Mouse (Mus musculus) splenic B cell, adult 2 months (primary cell): Measurements from ENCODE around the gene Arl6ip1.
"Not testable (repeated sequence)": the region's sequence is repeated elsewhere in the genome, so short reads cannot be mapped to it uniquely, and the experiment has no call there.

Experiments used
- DNase-seq: peaks from one replicate; pipeline ENCODE4 v3.0.0-alpha.2; 2011; ENCODE audit warnings: low read depth, low spot score
- H3K27me3 ChIP-seq: 2 replicates; pipeline ENCODE4 v1.6.1; 2012; ENCODE audit warnings: mild to moderate bottlenecking, low read length, moderate library complexity, mixed read lengths; ENCODE audit not compliant: control insufficient read depth, poor library complexity, insufficient read depth, severe bottlenecking
- H3K36me3 ChIP-seq: 2 replicates; pipeline ENCODE4 v1.6.1; 2012; ENCODE audit warnings: mild to moderate bottlenecking, low read length, moderate library complexity, mixed read lengths; ENCODE audit not compliant: control insufficient read depth, poor library complexity, insufficient read depth, severe bottlenecking

The Arl6ip1 gene

GRCm38 (mm10) chr7:118129430-118130041 lies at the start of gene Arl6ip1:
TSS of gene Arl6ip1 (minus strand) at chr7:118129662.
- Histone ChIP-seq H3K27me3 (no peaks in the 10 kb centered on the region), H3K36me3 (peaks cover 2% of the 10 kb centered on the region; the same call in 1 of the 2 replicates)
- peak; percentile 98 for DNase-seq

DNA sequence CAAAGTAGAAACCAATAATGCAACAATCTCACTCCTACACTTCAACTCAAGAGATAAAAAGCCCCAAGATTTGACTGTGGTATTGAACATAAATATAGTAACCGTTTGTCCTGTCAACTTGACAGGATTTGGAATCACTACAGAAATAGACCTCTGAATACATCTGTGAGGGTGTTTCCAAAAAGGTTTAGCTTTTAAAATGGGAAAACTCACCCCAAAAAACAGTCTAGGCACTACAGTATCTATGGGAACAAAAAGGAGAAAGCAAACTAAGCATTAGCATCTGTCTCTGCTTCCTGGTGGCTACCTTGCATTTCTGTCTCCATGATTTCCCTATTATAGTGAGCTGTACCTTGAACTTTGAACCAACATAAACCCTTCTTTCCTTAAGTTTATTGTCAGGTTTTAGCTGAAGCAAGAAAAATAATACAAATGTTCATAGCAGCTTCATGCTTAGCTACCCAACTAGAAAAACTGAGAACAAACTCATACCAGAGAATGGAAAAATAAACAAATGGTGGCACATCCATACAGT lies 46.4 kb upstream of the Arl6ip1 start:
- Histone ChIP-seq H3K27me3 (no peaks in the 10 kb centered on the region), H3K36me3 (peaks cover 13% of the 10 kb centered on the region; the same call in 1 of the 2 replicates)
- no peak for DNase-seq

DNA sequence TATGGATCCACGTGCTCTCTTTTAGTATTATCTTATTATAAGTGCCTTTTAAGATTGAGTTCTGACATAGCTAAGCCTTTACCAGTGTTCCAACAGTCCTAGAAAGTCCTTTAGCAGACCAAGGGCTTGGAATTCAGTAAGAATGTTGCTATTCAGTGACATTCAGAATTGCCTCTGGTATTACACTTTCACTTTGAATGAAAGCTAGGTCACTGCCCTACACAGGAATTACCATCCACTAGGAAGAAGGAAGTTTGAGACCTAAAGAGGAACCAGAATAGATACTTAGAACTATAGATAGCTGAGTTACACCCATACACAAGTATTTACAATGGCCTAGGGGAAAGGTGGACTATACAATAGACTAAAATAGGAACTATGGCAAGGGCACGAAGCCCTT lies 40.7 kb upstream of the Arl6ip1 start:
- H3K27me3 ChIP-seq, DNase-seq: not testable (repeated sequence)
- H3K36me3 ChIP-seq, result peaks cover 17% of the 10 kb centered on the region

GRCm38 (mm10) chr7:118163006-118163405 lies 33.5 kb upstream of the Arl6ip1 start:
- DNase-seq, result no peak
- Histone ChIP-seq H3K36me3 (peaks cover 20% of the 10 kb centered on the region), H3K27me3 (no peaks in the 10 kb centered on the region)

GRCm38 (mm10) chr7:118160121-118160520 lies 30.7 kb upstream of the Arl6ip1 start:
- no peak for DNase-seq
- no peaks in the 10 kb centered on the region for H3K27me3 ChIP-seq

DNA sequence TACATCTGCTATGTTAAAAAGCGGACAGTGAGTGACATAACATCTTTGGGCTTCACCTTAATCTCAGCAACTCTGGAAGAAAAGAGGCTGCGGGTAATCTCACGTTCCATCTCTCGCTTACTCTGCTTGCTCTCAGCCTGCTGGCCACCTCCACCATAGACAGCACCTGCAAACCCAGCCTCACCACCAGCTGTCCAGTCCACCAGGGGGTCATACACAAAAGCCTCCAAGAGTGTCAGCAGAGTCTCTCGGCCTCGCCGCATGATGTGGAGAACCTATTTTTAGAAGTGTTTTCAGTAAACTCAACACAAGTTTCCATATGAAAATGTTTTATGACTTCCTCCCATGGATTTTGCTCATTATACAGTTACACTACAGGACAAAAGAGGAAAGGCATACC lies 27.0 kb upstream of the Arl6ip1 start:
- Histone ChIP-seq H3K36me3 (peaks cover 29% of the 10 kb centered on the region), H3K27me3 (no peaks in the 10 kb centered on the region)
- no peak for DNase-seq

More at GRCm38 (mm10) chr7:118160121-118160520, 30.7 kb upstream of the Arl6ip1 start:
- H3K36me3 ChIP-seq, result peaks cover 19% of the 10 kb centered on the region

- no peak for DNase-seq
Measured at GRCm38 (mm10) chr7:118154150-118154549, 24.7 kb upstream of the Arl6ip1 start.

GRCm38 (mm10) chr7:118143602-118144001 lies 14.1 kb upstream of the Arl6ip1 start:
- DNase-seq, result no peak
- Histone ChIP-seq H3K27me3 (no peaks in the 10 kb centered on the region), H3K36me3 (peaks cover 25% of the 10 kb centered on the region)

More at GRCm38 (mm10) chr7:118154150-118154549, 24.7 kb upstream of the Arl6ip1 start:
- peaks cover 29% of the 10 kb centered on the region for H3K36me3 ChIP-seq
- no peaks in the 10 kb centered on the region for H3K27me3 ChIP-seq

- Histone ChIP-seq H3K36me3 (peaks cover 22% of the 10 kb centered on the region), H3K27me3 (no peaks in the 10 kb centered on the region)
- DNase-seq, result no peak
Measured at GRCm38 (mm10) chr7:118143123-118143522, 13.7 kb upstream of the Arl6ip1 start.

DNA sequence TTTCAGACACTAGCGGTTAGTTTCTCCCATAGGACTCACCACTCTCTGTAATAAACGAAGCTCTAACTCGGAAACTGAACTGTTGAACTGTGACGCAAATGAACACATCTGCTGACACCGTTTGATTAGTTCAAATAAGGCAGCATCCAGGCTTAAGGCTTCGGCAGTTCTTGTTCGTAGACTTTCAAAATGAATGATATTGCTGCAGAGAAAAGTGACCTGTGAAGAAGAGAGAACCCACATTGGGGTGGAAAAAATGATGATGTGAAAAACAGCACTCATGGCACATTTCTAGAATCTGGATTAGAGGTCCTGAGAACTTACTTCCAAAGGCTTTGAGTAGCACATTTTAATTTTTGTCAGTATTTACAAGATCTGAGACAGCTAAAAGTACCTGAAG lies 11.8 kb upstream of the Arl6ip1 start:
- H3K27me3 ChIP-seq, result no peaks in the 10 kb centered on the region
- H3K36me3 ChIP-seq, result peaks cover 27% of the 10 kb centered on the region
- no peak for DNase-seq

- Histone ChIP-seq H3K27me3 (no peaks in the 10 kb centered on the region), H3K36me3 (peaks cover 15% of the 10 kb centered on the region)
- DNase-seq, result no peak
Measured at GRCm38 (mm10) chr7:118135128-118135527, 5.7 kb upstream of the Arl6ip1 start.

GRCm38 (mm10) chr7:118128925-118129429 lies 485 bp downstream of the Arl6ip1 start:
- DNase-seq, result no peak
- Histone ChIP-seq H3K27me3 (no peaks in the 10 kb centered on the region), H3K36me3 (peaks cover 2% of the 10 kb centered on the region; the same call in 1 of the 2 replicates)

DNA sequence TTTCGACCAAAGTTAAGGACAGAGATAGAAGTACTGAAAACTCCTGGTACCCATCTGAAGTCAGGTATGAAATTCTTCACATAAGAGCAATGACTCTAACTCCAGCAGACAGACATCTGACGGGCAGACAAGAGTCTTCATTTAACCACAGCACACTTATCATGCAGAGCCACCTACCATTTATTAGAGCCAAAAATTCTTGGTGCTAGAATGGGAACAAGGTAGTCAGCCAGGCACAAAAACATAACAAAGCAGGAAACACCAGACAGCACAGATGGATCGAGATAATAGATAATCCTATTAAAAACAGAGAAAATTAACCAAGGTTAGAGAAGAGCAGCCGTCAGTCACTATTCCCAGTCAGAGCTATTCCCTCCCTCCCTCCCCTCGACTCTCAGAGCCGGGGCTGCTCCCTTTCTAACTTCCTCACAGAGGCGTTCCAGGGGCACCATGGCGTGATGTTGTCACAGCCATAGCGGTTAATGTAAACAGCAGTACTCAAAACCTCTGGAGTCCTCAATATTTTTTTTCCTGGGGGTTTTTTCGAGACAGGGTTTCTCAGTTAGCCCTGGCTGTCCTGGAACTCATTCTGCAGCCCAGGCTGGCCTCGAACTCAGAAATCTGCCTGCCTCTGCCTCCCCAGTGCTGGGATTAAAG lies 3.1 kb downstream of the Arl6ip1 start:
- no peak for DNase-seq
- Histone ChIP-seq H3K27me3 (no peaks in the 10 kb centered on the region), H3K36me3 (peaks cover 4% of the 10 kb centered on the region; the same call in 1 of the 2 replicates)

DNA sequence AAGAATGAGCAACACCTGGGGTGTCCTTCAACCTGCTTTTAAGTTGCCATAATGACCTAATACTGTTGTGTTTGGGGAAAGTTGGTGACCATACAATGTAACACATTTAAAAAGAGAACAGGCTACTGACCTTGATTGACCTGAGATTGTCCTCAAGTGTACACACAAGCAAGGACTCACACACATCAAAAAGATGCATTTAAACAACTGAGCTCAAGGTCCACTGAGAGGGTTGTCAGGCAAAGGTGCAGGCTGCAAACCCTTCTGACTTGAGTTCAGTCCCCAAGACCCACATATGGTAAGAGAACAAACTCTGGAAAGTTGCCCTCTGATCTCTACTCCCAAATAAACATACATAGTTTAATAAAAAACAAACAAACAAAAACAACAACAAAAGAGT lies 3.7 kb downstream of the Arl6ip1 start:
- no peak for DNase-seq
- no peaks in the 10 kb centered on the region for H3K27me3 ChIP-seq
- H3K36me3 ChIP-seq, result peaks cover 4% of the 10 kb centered on the region; the same call in 1 of the 2 replicates
